Mouse (Mus musculus): ENCODE data around the gene Fam78b. TPM values are rescaled to one million over a fixed set of nuclear protein-coding genes. Genes with fewer than 3 reads are reported as not detected.

Gene Fam78b
- polyA plus RNA-seq, 1 experiment from 2014 or later: 4.7 TPM

DNA sequence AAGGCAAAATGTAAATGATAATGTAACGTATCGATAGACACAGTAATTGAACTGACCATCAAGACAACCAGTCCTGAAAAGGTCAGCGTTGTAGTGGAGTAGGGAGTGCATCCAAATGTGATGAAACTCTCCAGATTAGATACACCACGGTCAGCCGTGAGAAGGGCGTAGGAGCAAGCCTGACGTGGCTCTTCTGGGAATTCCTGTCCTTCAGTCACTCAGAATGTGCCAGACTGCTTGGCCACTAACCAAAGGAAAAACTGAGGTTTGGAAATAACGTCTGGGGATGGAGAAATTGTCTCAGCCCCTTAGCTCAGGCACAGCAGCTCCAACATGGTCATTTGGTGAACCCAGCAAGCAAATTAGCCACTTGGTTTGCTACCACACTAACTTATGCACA lies 74.5 kb downstream of the Fam78b start:
- Histone ChIP-seq H3K9ac (no peak overlapping the region), H3K27me3 (no peaks in the 10 kb centered on the region), H3K4me2 (no peak overlapping the region), H3K4me3 (no peak overlapping the region), H3K27ac (no peak overlapping the region), H3K9me3 (replicated peaks) (no peaks in the 10 kb centered on the region), H3K4me1 (no peaks in the 10 kb centered on the region), H3K36me3 (ENCODE audit: poor library complexity, severe bottlenecking) (peaks cover 5% of the 10 kb centered on the region; the same call in 1 of the 2 replicates)
- ATAC-seq: no peak
- WGBS: 83% methylated on average over 8 of the region's 8 CpGs

DNA sequence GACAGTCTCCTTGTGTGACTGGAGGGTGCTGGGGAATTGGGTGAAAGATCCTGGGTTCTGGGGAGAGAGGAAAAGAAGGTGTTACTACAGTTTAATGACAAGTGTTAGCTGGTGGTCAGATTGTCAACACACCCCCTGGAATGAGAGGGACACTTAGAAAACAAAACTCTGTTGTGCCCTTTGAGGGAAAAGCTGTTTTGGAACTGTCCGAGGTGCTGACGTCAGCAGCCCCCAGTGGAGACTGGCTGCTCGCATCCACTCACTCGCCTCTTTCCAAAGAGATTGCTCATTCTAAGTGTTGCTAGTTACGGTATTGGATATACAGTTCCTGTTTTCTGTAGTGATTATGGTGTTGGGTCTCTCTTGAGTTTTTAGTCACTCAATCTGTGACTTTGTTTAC lies 78.3 kb downstream of the Fam78b start:
- 39% methylated on average over 5 of the region's 5 CpGs for WGBS
- Histone ChIP-seq H3K27ac (no peak overlapping the region), H3K9me3 (replicated peaks) (no peaks in the 10 kb centered on the region), H3K9ac (no peak overlapping the region), H3K4me1 (peaks cover 22% of the 10 kb centered on the region), H3K27me3 (no peaks in the 10 kb centered on the region), H3K4me3 (no peak overlapping the region), H3K4me2 (no peak overlapping the region), H3K36me3 (ENCODE audit: poor library complexity, severe bottlenecking) (peaks cover 5% of the 10 kb centered on the region; the same call in 1 of the 2 replicates)
- ATAC-seq: no peak

DNA sequence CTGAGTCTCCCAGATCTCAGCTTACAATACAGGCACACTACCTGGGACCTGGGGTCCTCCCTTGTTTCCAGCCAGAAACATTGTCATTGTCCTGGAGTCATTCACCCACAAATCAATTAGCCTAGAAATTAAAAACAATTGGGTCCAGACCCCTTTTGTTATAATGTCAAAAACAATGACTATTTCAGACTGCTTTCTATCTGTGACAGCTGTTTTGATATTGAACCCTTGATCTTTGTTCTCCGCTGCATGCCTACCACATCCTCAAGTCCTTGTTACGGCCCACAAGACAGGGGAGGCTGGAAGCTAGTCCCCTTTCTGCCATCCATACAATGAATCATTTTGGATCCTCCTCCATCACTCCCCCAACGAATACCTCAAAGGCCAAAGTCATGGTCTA lies 80.7 kb downstream of the Fam78b start:
- H3K4me2 ChIP-seq: no peak overlapping the region
- peaks cover 5% of the 10 kb centered on the region; the same call in 1 of the 2 replicates for H3K36me3 ChIP-seq (ENCODE audit: poor library complexity, severe bottlenecking)
- no peaks in the 10 kb centered on the region for H3K27me3 ChIP-seq
- 37% methylated on average over 3 of the region's 3 CpGs for WGBS
- ATAC-seq: no peak
- no peaks in the 10 kb centered on the region for H3K9me3 ChIP-seq (replicated peaks)
- H3K9ac ChIP-seq: no peak overlapping the region
- H3K4me1 ChIP-seq: peaks cover 30% of the 10 kb centered on the region
- H3K4me3 ChIP-seq: no peak overlapping the region
- peak overlapping the region; percentile 81 for H3K27ac ChIP-seq

DNA sequence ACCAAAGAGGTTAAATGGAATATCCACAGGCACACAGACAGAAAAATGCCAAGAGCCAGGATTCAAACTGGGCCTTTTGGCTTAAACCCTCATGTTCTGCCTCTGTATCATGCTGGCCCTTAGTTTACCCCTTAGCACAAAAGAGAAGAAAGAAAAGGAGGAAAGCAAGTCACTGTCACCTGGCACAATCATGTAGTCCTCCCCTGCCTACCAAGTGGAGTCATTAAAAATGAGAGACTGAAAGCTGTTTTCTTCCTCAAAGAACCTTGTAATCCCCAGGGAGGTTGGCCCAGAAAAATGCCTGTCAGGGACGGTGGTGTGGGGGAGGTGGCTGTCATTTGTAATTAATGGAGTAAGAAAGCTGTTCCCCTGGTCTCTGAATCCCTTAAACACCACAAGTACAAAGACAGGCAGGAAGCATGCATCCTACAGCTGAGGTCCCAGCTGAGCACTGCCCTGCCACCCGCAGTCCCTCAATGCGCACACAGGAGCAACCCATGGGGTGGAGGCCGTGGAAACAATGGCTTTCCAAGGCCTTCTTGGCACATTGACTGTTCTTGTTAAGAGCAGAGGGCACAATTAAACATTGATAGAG lies 81.4 kb downstream of the Fam78b start:
- Histone ChIP-seq H3K9me3 (replicated peaks) (no peaks in the 10 kb centered on the region), H3K9ac (no peak overlapping the region), H3K27me3 (no peaks in the 10 kb centered on the region), H3K4me2 (no peak overlapping the region), H3K4me3 (no peak overlapping the region), H3K4me1 (peaks cover 30% of the 10 kb centered on the region), H3K27ac (peak overlapping the region; percentile 81), H3K36me3 (ENCODE audit: poor library complexity, severe bottlenecking) (peaks cover 5% of the 10 kb centered on the region; the same call in 1 of the 2 replicates)
- 6% methylated on average over 4 of the region's 4 CpGs for WGBS
- peak; percentile 84 for ATAC-seq

DNA sequence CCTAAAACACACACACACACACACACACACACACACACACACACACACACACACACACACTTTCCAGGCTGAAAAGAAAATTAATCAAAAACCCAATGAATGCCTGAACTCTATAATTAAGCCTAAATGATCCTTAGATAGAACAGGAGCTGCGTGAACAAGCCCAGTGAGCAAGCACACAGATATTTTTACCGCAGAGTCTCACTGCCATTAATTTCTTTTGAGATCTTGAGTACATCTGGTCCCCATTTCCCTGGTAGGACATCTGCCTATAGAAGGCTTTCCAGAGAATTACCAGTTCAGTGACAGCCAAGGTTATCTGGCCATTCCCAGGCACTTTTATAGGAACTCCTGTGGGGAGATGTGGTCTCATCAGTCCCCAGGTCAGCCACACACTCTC lies 82.0 kb downstream of the Fam78b start:
- Histone ChIP-seq H3K9ac (no peak overlapping the region), H3K9me3 (replicated peaks) (no peaks in the 10 kb centered on the region), H3K36me3 (ENCODE audit: poor library complexity, severe bottlenecking) (peaks cover 5% of the 10 kb centered on the region; the same call in 1 of the 2 replicates), H3K27ac (peak overlapping the region; percentile 81), H3K4me2 (no peak overlapping the region), H3K4me1 (peaks cover 30% of the 10 kb centered on the region), H3K4me3 (no peak overlapping the region), H3K27me3 (no peaks in the 10 kb centered on the region)
- ATAC-seq: no peak
- 29% methylated on average over 2 of the region's 2 CpGs for WGBS

DNA sequence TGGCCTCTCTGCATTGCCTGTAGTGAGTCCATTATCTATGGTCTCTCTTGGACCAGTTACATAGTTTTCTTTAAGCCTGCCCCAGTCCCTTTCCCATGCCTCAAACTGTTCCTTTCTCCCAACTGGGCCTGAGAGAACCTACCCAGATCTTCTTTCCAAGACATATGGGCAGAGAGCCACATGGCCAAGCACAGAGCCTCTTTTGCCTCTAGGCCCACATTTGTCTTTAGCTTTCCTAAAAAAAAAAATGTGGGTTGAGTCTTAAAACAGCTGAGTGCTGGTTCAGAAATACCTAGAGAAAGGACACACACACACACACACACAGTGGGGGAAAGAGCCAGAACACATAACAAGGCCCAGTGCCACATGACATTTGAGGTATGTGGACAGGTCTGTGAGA lies 83.1 kb downstream of the Fam78b start:
- no peak overlapping the region for H3K4me3 ChIP-seq
- no peaks in the 10 kb centered on the region for H3K9me3 ChIP-seq (replicated peaks)
- no peak overlapping the region for H3K9ac ChIP-seq
- no peak overlapping the region for H3K27ac ChIP-seq
- no peaks in the 10 kb centered on the region for H3K27me3 ChIP-seq
- peaks cover 30% of the 10 kb centered on the region for H3K4me1 ChIP-seq
- no peaks in the 10 kb centered on the region; the same call in 1 of the 2 replicates for H3K36me3 ChIP-seq (ENCODE audit: poor library complexity, severe bottlenecking)
- H3K4me2 ChIP-seq: no peak overlapping the region
- ATAC-seq: no peak

DNA sequence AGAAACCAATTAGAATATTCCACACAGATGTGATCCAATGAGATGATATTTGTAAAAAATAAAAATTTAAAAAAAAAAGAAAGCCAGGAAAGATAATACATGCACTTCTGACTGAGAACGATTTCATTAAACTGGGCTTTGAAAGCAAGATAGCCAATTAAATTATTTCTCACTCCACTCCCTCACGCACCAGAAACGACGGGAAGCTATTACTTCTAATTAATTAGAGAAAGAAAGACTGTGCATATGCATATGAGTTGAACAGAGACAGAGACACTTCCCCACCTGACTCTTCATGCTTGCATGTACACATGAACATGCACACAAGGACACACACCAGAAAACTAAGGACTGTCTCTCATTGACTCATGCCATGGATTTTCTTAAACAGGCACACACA lies 84.2 kb downstream of the Fam78b start:
- H3K9ac ChIP-seq: no peak overlapping the region
- H3K9me3 ChIP-seq (replicated peaks): no peaks in the 10 kb centered on the region
- peak overlapping the region; percentile 49; the same call in 1 of the 2 replicates for H3K27ac ChIP-seq
- peaks cover 30% of the 10 kb centered on the region for H3K4me1 ChIP-seq
- H3K27me3 ChIP-seq: no peaks in the 10 kb centered on the region
- H3K36me3 ChIP-seq (ENCODE audit: poor library complexity, severe bottlenecking): no peaks in the 10 kb centered on the region; the same call in 1 of the 2 replicates
- no peak overlapping the region for H3K4me2 ChIP-seq
- H3K4me3 ChIP-seq: no peak overlapping the region
- 28% methylated on average over 4 of the region's 4 CpGs for WGBS
- no peak for ATAC-seq

DNA sequence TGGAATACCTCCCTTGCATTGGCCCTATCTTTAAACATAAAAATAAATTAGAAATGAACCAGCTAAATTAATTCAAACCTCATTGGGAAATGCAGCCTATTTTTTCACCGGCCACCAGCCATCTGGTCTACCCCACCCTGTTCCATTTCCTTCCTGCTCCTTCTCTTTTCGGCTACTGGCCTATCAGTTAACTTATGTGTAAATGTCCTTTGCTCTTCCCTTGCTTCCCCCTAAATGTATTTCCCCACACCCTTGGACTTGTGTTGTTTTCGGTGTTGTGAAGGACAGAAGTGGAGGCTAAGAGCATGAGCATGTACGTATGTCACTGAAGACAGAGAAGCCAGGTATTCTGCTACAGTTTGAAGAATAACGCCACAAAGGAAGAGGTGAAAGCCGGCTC lies 89.2 kb downstream of the Fam78b start:
- Histone ChIP-seq H3K4me3 (no peak overlapping the region), H3K36me3 (ENCODE audit: poor library complexity, severe bottlenecking) (no peaks in the 10 kb centered on the region; the same call in 1 of the 2 replicates), H3K27me3 (no peaks in the 10 kb centered on the region), H3K4me1 (peaks cover 2% of the 10 kb centered on the region; the same call in 1 of the 2 replicates), H3K9me3 (replicated peaks) (no peaks in the 10 kb centered on the region), H3K27ac (no peak overlapping the region), H3K9ac (no peak overlapping the region), H3K4me2 (no peak overlapping the region)
- ATAC-seq: no peak
- WGBS: 96% methylated on average over 6 of the region's 6 CpGs

DNA sequence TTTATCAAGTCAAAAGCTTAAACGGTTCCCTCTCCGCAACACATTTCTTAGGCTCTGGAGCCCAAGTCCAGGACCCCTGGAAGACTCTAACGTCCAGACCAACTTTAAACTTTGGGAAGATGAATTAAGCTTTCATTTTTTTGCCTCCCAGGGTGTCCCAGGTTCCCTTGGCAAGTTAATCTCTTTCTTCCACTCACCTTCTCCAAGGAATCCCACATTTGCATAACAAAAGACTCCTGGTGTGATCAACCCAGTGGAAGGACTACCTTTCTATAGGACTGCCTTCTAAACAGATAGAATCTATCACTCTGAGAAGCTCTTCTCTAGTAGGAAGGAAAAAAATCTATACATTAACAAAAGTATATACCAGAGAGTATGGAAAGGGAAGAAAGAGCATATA lies 92.3 kb downstream of the Fam78b start:
- Histone ChIP-seq H3K4me1 (no peaks in the 10 kb centered on the region), H3K27ac (no peak overlapping the region), H3K4me2 (no peak overlapping the region), H3K9me3 (replicated peaks) (no peaks in the 10 kb centered on the region), H3K4me3 (no peak overlapping the region), H3K27me3 (no peaks in the 10 kb centered on the region), H3K36me3 (ENCODE audit: poor library complexity, severe bottlenecking) (no peaks in the 10 kb centered on the region), H3K9ac (no peak overlapping the region)
- no peak for ATAC-seq
- WGBS: 42% methylated on average over 3 of the region's 3 CpGs

DNA sequence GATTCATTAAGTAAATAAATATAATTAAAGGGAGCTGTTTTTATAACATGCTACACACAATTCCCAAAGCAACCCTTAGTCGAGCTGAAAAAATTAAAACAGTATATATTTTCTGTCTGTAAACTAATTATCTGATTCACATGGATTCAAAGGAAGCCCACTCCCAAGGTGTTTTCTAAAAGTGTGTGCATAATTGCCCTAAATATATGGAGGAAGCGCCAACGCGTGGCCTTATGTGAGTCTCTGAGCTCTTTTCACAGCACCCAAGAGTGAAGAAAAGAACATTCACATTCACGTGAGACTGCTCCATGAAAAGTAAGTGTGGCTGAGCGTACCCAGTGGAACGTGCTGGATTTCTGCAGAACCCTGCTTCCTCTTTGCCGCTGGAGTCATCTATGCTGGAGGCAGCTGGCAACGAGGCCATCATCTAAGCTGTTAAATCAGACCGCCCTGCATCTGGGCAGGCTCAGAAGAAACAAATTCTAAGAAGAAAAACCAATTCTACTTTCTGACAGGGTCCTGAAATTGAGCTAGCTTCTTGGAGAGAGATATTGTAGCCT lies 93.5 kb downstream of the Fam78b start:
- H3K4me2 ChIP-seq: no peak overlapping the region
- 81% methylated on average over 10 of the region's 10 CpGs for WGBS
- H3K9me3 ChIP-seq (replicated peaks): no peaks in the 10 kb centered on the region
- H3K4me1 ChIP-seq: no peaks in the 10 kb centered on the region
- no peaks in the 10 kb centered on the region for H3K36me3 ChIP-seq (ENCODE audit: poor library complexity, severe bottlenecking)
- no peak overlapping the region for H3K4me3 ChIP-seq
- H3K27ac ChIP-seq: no peak overlapping the region
- H3K9ac ChIP-seq: no peak overlapping the region
- no peaks in the 10 kb centered on the region for H3K27me3 ChIP-seq
- no peak for ATAC-seq

DNA sequence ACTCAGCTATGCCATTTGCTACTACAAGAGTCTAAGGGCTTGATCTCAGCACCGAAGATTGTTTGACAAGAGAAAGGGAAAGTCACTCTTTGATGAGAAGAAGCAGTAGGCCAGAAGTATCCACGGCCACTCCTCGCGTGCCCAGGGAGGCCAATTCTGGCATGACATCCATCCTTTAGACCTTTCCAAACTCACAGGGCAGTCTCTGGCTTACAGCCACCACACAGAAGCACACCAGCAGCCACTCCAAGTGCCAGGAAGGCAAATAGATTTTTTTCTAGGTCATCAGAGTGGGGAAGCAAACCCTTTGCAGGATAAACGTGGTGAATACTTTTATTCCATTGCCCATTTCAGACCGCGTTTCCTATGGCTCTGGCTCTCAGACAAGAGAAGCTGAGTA lies 97.5 kb downstream of the Fam78b start:
- Histone ChIP-seq H3K36me3 (ENCODE audit: poor library complexity, severe bottlenecking) (no peaks in the 10 kb centered on the region), H3K4me3 (no peak overlapping the region), H3K27ac (no peak overlapping the region), H3K4me2 (no peak overlapping the region), H3K9ac (no peak overlapping the region), H3K9me3 (replicated peaks) (no peaks in the 10 kb centered on the region), H3K27me3 (no peaks in the 10 kb centered on the region), H3K4me1 (no peaks in the 10 kb centered on the region)
- 91% methylated on average over 7 of the region's 7 CpGs for WGBS
- no peak for ATAC-seq

DNA sequence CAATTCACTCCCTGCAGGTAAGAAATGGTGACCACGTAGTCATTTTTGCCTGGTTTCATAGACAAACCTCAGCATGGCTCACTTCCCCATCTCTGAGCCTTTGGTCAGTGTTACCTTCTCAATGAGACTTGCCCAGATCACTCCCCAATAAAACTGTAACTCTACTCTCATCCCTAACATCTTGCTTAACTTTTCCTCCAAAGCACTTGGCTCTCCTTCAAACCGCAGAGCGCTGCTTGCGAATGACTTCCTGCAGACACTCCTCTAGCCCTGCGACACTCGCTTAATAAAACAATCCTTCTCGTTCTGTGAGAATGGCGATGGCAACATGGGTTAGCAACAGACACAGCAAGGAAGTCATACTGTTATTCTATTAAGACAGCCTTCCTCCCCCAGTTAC lies 100.8 kb downstream of the Fam78b start:
- no peak overlapping the region for H3K4me3 ChIP-seq
- H3K9me3 ChIP-seq (replicated peaks): no peaks in the 10 kb centered on the region
- H3K36me3 ChIP-seq (ENCODE audit: poor library complexity, severe bottlenecking): no peaks in the 10 kb centered on the region
- H3K9ac ChIP-seq: no peak overlapping the region
- H3K27me3 ChIP-seq: no peaks in the 10 kb centered on the region
- no peak overlapping the region for H3K4me2 ChIP-seq
- WGBS: 91% methylated on average over 8 of the region's 8 CpGs
- ATAC-seq: no peak
- no peak overlapping the region for H3K27ac ChIP-seq
- peaks cover 10% of the 10 kb centered on the region for H3K4me1 ChIP-seq

DNA sequence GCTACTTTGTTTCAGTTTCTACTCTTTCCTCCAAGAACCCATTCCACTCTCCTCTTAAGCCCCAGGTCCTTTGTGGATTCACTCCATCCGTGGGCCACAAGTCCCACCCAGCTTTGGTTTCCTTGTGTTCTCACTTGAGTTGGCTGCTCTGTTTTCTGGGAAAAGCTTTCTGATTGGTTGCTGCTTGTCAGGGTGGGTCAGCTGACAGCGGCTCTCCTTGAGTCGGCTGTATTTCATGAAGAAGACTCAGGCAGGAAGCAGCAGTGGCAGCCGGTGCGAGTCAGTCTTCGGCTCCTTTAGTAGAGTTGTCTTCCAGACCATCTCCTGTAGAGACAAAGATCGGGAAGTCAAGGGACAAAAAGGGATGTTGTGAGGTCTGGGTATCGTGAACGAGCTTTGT lies 101.3 kb downstream of the Fam78b start:
- Histone ChIP-seq H3K4me3 (no peak overlapping the region), H3K27me3 (no peaks in the 10 kb centered on the region), H3K4me2 (no peak overlapping the region), H3K9ac (no peak overlapping the region), H3K36me3 (ENCODE audit: poor library complexity, severe bottlenecking) (no peaks in the 10 kb centered on the region), H3K27ac (no peak overlapping the region), H3K4me1 (peaks cover 10% of the 10 kb centered on the region), H3K9me3 (replicated peaks) (no peaks in the 10 kb centered on the region)
- ATAC-seq: no peak
- 77% methylated on average over 9 of the region's 9 CpGs for WGBS
